Mouse (Mus musculus) cortical plate, adult 2 months (tissue): Measurements from ENCODE around the gene Olfr312. TPM values are rescaled to one million over a fixed set of nuclear protein-coding genes. Genes with fewer than 3 reads are reported as not detected.
A peak's percentile ranks its signal among the peaks of the same experiment; 100 is the strongest.
"Not testable (repeated sequence)": the region's sequence is repeated elsewhere in the genome, so short reads cannot be mapped to it uniquely, and the experiment has no call there.

Experiments
- H3K27ac ChIP-seq: fragments of 200-500 bp; 2 replicates; pipeline ENCODE4 v1.5.1; 2012; ENCODE audit warnings: low read length, control low read depth, inconsistent platforms; ENCODE audit not compliant: insufficient read depth
- H3K4me1 ChIP-seq: fragments of 200-500 bp; 2 replicates; pipeline ENCODE4 v1.6.1; 2011; ENCODE audit warnings: low read length; ENCODE audit not compliant: control insufficient read depth, insufficient read depth
- H3K4me3 ChIP-seq: fragments of 200-500 bp; 2 replicates; pipeline ENCODE4 v1.5.1; 2011; ENCODE audit warnings: mild to moderate bottlenecking, low read length, control low read depth; ENCODE audit not compliant: insufficient read depth
- CTCF ChIP-seq: fragments of 200-500 bp; IDR thresholded peaks from 2 replicates; pipeline ENCODE4 v1.5.1; 2011; ENCODE audit warnings: mild to moderate bottlenecking, control low read depth, low read length; ENCODE audit not compliant: insufficient read depth; ENCODE audit errors: extremely low read depth
- POLR2A ChIP-seq: fragments of 200-500 bp; IDR thresholded peaks from 2 replicates; pipeline ENCODE4 v1.6.1; 2011; ENCODE audit warnings: mild to moderate bottlenecking, low read length, control low read depth; ENCODE audit not compliant: insufficient read depth; ENCODE audit errors: extremely low read depth
- polyA plus RNA-seq: library from polyadenylated mRNA; depleted of rRNA; stranded (reverse); fragments of >200 nt; gene quantifications from 2 replicates; pipeline ENCODE4 v1.2.3, GENCODE M21; 2012

Olfr312 gene
- polyA plus RNA-seq, 1 experiment, result not detected

DNA sequence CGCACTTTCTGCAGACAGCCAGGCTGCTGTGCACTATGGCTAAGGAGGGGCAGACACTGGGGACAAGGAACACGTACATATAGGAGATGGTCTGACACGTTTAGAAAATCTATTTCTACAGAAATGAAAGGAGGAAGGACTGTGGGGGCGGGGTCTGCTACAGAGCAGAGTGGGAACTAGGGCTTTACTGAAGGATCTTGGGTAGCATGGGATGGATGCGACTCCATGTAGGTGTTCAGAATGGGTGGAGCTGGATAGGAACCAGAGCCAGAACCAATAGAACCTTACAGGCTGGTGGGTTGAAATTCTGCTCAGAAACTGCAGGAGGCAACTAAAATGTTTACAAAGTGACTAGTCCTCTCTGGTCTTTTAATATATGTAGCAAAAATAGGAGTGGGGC lies 29.3 kb upstream of the Olfr312 start:
- H3K4me3 ChIP-seq, result no peak overlapping the region
- no peak overlapping the region for H3K27ac ChIP-seq
- TF ChIP-seq POLR2A, result no peak
- TF ChIP-seq CTCF, result no peak
- H3K4me1 ChIP-seq, result peaks cover 7% of the 10 kb centered on the region

DNA sequence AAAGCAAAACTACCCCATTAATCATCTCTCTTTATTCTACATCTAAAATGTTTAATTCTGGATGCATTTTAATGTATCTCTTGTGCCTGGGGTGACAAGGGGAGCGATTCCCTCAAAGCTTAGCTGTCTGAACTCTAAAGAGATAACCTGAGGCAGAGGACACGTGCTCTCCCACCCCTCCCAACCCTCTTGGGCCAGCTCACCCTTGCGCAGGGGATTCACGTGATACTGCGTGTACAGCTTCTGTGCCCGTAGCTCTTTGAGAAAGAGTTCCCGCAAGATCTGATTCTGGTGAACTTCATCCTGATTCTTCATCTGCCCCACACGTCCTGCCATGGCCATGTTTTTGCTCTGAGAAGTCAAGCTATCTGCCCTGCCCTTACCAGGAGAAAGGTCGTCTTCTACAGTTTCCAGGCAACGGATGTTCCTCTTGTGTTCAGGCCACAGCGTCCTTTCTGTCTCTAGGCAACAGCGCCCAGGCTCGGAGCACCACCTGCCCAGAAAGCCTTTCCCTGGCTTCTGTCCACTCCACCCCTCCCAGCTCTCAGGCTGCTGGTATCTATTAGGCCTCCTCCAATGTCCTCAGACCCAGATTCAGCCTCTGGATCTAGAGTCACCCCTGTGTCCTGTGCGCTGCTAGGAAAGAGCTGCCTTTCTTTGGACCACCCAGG lies 27.3 kb upstream of the Olfr312 start, which contains the start of gene Fam183b:
Gene Fam183b, minus strand, starts transcription at position 403 of the 671 bp plus-strand sequence.
- TF ChIP-seq POLR2A (no peak), CTCF (no peak)
- Histone ChIP-seq H3K27ac (no peak within 1 kb of the TSS), H3K4me3 (peak within 1 kb of the TSS; percentile 15), H3K4me1 (peaks cover 5% of the 10 kb centered on the region)

DNA sequence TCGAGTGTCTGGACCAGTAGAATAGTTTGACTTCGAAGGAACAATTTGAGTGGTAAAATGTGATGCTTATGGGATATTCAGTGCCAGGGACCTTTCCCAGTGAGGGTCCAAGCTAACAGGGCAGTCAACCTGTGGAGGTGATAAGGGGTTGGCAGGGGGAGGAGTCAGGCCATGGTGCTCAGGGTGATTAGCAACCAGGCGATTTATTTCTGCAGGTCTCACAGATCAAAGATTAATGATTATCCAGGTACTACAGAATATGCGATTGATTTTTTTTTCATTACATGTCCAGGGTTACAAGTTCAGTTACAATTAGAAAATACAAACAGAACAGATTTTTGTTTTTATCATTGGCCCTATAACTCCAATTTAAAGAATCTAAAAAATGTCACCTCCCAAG lies 25.2 kb upstream of the Olfr312 start:
- H3K27ac ChIP-seq, result no peak overlapping the region
- no peak for TF ChIP-seq POLR2A
- no peak for TF ChIP-seq CTCF
- H3K4me3 ChIP-seq, result no peak overlapping the region
- H3K4me1 ChIP-seq, result peaks cover 5% of the 10 kb centered on the region

DNA sequence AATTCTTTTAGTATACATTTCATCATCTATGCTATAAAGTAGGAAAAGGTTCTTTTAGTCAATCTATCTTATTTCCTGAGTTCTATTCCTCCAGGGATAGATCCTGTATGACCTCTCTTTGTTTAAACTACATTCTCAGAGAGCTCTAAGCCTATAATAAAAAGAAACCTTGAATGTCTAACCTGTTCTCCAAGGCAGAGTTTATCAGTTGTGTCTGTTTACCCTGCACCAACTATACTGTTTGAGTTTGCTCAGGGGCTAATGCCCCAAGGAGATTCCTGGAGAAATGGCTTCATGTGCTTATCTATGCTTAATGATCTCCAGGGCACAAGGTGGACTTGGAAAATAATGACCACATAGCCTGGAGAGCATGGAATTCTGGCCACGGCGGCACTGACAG lies 24.6 kb upstream of the Olfr312 start:
- H3K4me3 ChIP-seq, result no peak overlapping the region
- peaks cover 5% of the 10 kb centered on the region for H3K4me1 ChIP-seq
- no peak overlapping the region for H3K27ac ChIP-seq
- TF ChIP-seq CTCF, result no peak
- no peak for TF ChIP-seq POLR2A

DNA sequence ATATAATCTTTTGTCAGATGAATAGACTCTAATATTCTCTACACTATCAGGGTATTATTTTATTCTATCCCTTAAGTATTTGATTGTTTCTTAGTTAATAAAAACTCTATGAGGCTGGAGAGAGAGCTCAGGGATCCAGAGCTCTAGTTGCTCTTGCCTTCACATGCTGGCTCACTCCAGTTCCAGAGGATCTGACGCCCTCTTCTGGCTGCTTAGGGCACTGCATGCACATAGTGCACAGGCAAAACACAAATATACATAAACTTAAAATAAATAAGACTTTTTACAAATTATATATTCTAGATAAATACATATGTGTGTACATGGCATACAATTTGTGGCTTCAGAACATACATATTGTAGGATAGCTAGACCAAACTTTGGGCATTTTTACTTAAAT lies 17.0 kb upstream of the Olfr312 start:
- H3K4me1 ChIP-seq, result no peaks in the 10 kb centered on the region
- H3K27ac ChIP-seq, result no peak overlapping the region
- no peak overlapping the region for H3K4me3 ChIP-seq
- TF ChIP-seq CTCF, result no peak
- no peak for TF ChIP-seq POLR2A

DNA sequence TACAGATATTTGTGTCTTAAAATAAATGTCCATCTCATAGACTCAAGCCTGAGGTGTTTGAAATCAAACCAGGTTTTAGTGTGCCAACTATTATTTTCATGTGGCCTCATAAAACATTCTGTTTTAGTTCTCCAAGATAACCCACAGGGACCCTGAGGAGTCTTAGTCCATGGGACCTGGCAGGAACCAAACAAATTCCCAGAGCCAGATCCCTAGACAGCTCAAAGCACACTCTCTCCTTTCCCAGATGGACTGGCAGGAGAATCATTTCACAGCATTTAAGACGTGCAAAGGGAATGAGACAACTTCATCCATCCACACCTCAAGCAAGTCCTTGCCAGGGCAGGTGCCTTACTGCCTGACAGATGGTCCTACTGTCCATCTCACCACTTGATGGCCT lies 14.3 kb upstream of the Olfr312 start, which contains the start of gene Olfr313:
Gene Olfr313, plus strand, starts transcription at position 301 of the 400 bp plus-strand sequence.
- H3K4me1 ChIP-seq, H3K4me3 ChIP-seq, H3K27ac ChIP-seq: not testable (repeated sequence)

DNA sequence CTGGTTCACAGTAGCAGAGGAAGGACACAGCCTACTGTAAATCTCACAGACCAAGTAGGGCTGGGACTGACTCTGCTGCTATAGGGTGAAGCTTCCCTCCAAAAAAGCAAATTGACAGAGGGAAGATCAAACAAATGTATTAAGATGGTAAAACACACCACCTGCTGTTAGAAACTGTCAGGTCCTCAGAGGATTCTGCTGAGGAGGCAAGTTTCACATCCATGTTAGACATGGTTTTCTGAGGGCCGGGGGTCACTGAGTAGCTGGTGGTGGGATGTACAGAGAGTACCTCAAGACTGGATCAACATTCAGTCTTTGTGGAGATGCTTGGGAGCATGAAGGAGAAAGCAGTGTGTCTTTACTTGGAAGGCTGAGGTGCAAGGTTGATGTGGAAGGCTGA lies 13.4 kb upstream of the Olfr312 start:
- Histone ChIP-seq H3K4me1 (no peaks in the 10 kb centered on the region), H3K27ac (no peak overlapping the region), H3K4me3 (no peak overlapping the region)
- TF ChIP-seq POLR2A, result no peak
- TF ChIP-seq CTCF, result no peak

DNA sequence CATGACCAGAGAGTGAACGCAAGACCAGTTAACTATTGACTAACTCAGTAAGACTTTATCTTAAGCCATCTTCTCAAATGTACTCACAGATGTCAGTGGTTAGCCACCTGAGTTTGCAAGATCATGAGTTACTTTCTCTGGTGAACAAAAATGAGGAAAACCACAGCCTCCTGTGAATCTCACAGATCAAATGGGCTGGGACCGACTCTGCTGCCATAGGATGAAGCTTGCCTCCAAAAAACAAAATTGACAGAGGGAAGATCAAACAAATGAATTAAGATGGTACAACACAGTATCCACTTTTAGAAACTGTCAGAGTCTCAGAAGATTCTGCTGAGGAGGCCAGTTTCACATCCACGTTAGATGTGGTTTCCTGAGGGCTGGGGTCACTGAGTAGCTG lies 727 bp downstream of the Olfr312 start:
- TF ChIP-seq POLR2A (no peak), CTCF (no peak)
- Histone ChIP-seq H3K27ac (no peak overlapping the region), H3K4me1 (no peaks in the 10 kb centered on the region), H3K4me3 (no peak overlapping the region)

DNA sequence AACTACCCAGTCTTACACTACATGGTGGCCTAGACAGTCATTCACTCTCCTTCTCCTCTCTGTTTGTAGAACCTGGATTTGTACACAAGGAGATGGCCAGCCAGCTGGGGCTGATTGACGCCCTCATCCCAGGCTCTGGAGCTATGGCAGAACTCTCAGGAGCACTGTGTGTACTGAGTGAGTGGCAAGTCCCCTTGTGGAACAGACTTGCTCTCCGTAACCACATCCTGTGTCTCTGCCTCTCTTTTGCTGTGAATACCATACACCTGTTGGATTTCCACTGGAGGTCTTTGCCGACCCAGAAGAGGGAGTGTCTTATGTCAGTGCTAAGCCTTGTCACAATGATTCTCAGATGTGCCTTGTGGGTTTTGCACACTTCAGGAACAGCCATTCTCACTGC lies 3.5 kb downstream of the Olfr312 start:
- not testable (repeated sequence) for H3K4me1 ChIP-seq, H3K27ac ChIP-seq, H3K4me3 ChIP-seq

DNA sequence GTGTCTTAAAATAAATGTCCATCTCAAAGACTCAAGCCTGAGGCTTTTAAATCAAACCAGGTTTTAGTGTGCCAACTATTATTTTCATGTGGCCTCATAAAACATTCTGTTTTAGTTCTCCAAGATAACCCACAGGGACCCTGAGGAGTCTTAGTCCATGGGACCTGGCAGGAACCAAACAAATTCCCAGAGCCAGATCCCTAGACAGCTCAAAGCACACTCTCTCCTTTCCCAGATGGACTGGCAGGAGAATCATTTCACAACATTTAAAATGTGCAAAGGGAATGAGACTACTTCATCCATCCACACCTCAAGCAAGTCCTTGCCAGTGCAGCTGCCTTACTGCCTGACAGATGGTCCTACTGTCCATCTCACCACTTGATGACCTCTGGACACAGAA lies 9.9 kb downstream of the Olfr312 start, which contains the start of gene Olfr311:
Gene Olfr311, plus strand, starts transcription at position 301 of the 400 bp plus-strand sequence.
- H3K4me1 ChIP-seq, H3K27ac ChIP-seq, H3K4me3 ChIP-seq: not testable (repeated sequence)
